Mouse (Mus musculus) T-helper 2 cell (primary cell): ENCODE measurements around the gene Zfp541.

ENCODE experiments used
- in situ Hi-C: fragments of 300-600 bp; cut with MboI, MseI; formaldehyde crosslinking; loops from one replicate; pipeline ENCODE4 v1.15.1; 2025; ENCODE audit warnings: high pct_unique_total_duplicates

Gene Zfp541

DNA sequence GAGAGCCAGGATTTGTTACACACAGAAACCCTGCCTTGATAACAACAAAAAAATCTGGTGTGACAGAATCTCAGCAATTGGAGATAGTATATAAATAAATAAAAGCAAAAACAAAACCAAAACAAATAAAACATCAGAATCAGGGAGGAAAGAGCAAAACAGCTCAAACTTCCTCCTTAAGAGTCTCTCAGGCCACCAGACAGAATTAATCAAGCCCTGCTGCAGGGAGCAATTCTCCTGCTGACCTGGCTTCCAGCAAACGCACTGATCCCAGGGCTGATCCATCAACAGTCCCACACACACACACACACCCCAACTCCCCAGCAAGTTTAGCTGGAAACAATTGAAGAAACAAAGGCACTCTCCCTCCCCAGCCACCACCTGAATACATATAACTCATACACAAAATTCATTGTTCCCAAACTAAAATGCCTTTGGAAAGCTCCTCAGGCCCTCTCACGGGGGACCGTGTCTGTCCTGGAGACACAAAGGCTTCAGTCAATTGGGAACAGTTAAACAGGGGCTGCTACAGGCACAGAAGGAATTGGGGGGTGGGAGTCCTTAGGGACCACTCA is 17.7 kb upstream of the Zfp541 start:
- in situ Hi-C loops, result no loop called here

- in situ Hi-C loops, result no loop called here
Observed at GRCm38 (mm10) chr7:16044531-16044930, 17.1 kb upstream of the Zfp541 start.

GRCm38 (mm10) chr7:16045538-16045937 is 16.1 kb upstream of the Zfp541 start:
- in situ Hi-C loops, result loop anchor here (5.0 kb wide), 1 partner anchor 43 kb away; no protein-coding TSS in a partner anchor

- in situ Hi-C loops, result loop anchor here (5.0 kb wide), 1 partner anchor 44 kb away; no protein-coding TSS in a partner anchor
Observed at GRCm38 (mm10) chr7:16046101-16046480, 15.5 kb upstream of the Zfp541 start.

DNA sequence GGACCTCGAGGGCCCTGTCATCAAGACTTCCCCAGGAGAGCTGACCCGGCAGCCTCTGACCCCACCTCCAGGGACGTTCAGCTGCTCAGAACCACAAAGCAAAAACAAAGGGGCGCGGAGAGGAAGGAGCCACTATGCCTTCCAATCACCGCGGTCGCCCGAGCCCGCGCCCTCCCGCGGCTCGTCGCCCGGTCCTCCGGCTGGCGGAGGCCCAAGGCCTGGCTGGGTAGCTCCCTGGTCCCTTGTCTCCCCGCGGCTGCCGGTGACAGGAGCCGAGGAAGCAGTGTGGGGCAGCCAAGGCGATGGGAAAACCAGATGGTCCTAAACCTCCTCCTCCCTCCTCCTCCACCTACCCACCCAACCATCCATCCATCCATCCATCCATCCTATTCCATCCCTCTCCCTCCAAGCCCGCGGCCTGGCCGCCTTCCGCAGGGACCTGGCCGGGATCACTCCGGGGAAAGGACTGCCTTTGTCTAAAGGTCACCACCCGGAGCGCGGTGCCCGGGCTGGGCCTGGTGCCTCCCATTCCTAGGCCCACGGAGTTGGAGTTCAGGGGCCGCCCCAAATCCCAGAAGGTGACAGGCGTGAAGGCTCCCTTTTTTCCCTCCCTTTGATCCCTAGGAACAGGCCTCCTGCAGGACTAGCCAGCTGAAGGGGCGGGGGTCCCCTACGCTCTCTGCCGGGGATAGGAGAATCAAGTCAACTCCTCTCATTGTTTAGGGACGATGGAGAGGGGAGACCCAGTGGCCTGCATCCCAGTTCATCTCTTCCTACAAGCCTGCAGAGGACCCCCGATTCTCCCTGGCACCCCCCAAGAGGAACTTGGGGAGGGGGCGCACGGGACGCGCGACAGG is 14.9 kb upstream of the Zfp541 start:
- in situ Hi-C loops, result loop anchor here (5.0 kb wide), 1 partner anchor 44 kb away; no protein-coding TSS in a partner anchor

DNA sequence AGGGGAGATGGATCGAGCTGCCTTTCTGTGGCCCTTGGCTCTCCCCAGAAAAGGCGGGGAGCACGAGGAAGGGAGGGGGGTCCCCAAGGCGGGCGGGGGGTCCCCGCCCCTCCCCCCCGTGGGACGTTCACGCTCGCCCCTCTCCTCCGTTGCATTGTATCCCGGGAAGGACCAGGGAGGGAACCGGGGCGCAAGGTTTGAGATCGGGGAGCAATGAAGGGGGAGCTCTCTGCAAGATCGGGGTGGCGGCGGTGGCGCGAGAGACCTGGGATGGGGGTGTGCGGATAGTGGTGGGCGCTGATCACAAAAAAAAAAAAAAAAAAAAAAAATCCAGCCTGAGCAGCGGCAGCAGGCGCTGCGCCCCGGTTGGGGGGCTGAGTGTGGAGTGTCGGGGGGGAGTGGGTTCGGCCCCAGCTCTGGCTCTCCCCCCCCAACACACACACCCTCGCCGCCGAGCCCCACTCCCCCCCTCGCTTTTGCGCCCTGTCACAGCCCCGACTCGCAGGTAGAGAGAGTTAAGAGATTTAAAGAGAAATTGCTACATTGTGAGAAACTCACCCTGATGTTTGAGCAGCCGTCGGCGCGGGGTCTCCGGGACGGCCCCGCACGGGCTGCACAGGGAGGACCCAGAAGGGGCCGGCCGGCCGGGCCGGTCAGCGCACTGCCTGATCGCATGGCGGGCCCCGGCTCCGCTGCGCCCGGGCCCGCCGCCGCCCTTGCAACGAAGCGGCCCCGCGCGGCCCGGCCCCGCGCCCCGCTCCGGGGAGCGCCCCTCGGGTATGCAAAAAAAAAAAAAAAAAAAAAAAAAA is 14.1 kb upstream of the Zfp541 start, which contains the start of gene Bicra:
TSS of gene Bicra (minus strand) at position 584 of the 809 bp plus-strand sequence.
- in situ Hi-C loops, result loop anchor here (5.0 kb wide), 1 partner anchor 45 kb away; no protein-coding TSS in a partner anchor

GRCm38 (mm10) chr7:16048164-16048564 is 13.4 kb upstream of the Zfp541 start:
- in situ Hi-C loops, result loop anchor here (5.0 kb wide), 1 partner anchor 46 kb away; no protein-coding TSS in a partner anchor

- in situ Hi-C loops, result loop anchor here (5.0 kb wide), 1 partner anchor 47 kb away; no protein-coding TSS in a partner anchor
Observed at GRCm38 (mm10) chr7:16048675-16049575, 12.7 kb upstream of the Zfp541 start.

- in situ Hi-C loops, result loop anchor here (5.0 kb wide), 1 partner anchor 47 kb away; no protein-coding TSS in a partner anchor
Observed at GRCm38 (mm10) chr7:16049576-16049915, 12.1 kb upstream of the Zfp541 start.

- in situ Hi-C loops, result no loop called here
Observed at GRCm38 (mm10) chr7:16050600-16050999, 11.0 kb upstream of the Zfp541 start.

GRCm38 (mm10) chr7:16051883-16052595 is 9.6 kb upstream of the Zfp541 start:
- in situ Hi-C loops, result no loop called here

DNA sequence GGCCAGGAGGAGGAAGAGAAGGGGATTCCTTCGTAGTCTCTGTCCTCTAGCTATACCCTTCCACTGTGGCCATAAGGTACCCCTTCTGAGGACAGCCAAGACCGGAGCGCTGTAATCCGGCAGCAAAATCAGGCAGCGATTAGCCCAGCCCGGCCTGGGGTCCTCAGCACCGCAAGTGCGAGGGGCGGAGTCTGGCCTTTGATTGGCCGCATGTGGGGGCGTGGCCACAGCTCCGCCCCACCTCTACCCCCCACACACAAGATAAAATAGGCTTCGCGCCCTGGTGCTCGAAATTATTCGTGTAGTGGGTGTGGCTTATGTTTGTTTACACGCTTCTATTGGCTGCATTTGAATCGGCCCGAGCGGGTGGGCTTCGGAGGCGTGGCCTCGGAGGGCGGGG is 8.9 kb upstream of the Zfp541 start:
- in situ Hi-C loops, result no loop called here

GRCm38 (mm10) chr7:16053105-16053504 is 8.5 kb upstream of the Zfp541 start:
- in situ Hi-C loops, result no loop called here

- in situ Hi-C loops, result loop anchor here (5.0 kb wide), 1 partner anchor 73 kb away; no protein-coding TSS in a partner anchor
Observed at GRCm38 (mm10) chr7:16054966-16055365, 6.6 kb upstream of the Zfp541 start.

- in situ Hi-C loops, result loop anchor here (5.0 kb wide), 1 partner anchor 73 kb away; no protein-coding TSS in a partner anchor
Observed at GRCm38 (mm10) chr7:16055665-16056064, 5.9 kb upstream of the Zfp541 start.

DNA sequence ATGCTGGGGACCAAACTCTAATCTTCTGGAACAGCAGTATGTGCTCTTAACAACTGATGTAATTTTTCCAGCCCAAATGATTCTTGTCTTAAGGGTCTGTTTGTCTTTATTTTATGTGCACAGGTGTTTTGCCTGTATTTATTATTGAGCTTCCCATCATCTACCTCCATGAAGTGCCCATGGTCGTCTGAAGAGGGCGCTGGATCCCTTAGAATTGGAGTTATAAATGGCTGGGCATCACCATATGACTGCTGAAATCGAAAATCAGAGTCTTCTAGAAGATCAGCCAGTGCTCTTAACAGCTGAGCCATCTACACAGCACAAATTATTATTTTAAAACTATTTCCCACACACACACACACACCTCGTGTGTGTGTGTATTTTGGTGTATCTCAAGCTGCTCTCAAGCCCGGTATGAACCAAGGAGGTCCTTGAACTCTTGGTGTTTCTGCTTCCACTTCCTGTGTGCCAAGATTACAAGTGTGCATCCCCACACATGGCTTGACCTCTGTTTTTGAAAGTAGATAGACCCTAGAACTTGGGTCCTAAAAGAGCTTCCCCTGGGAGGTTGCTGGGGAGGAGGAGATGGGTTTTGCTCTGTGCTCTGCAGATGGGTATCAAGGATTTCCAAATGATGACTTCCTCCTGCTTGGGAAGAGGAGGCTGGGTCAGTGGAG is 5.0 kb upstream of the Zfp541 start:
- in situ Hi-C loops, result loop anchor here (5.0 kb wide), 1 partner anchor 74 kb away; no protein-coding TSS in a partner anchor

DNA sequence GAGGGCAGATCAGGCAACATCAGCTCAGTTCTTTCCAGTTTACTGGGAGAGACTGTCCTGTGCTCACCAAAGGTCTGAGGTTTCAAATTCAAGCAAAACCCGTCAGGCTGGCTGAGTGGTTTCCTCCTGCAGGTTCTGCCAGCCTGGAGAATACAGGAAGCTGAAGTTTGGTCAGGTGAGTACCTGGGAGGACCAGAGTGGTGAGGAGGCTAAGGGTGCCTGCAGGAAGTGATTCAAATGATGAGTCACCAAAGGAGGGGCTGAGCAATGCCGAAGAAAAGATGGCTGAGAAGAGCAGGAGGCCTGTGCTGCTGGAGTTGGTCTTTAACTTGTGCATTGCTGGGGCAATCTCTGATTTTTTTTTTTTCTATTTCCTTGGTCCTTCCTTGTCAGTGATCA is 4.5 kb upstream of the Zfp541 start:
- in situ Hi-C loops, result loop anchor here (5.0 kb wide), 1 partner anchor 75 kb away; no protein-coding TSS in a partner anchor

GRCm38 (mm10) chr7:16062099-16062420 is 446 bp downstream of the Zfp541 start:
- in situ Hi-C loops, result no loop called here

- in situ Hi-C loops, result no loop called here
Observed at GRCm38 (mm10) chr7:16063490-16063889, 1.9 kb downstream of the Zfp541 start.
